Mouse (Mus musculus) kidney, adult 2 months (tissue): ENCODE results near the gene Ripply2. TPM values are rescaled to one million over a fixed set of nuclear protein-coding genes. Genes with fewer than 3 reads are reported as not detected.

Experiments
- DNase-seq: peaks from one replicate; pipeline ENCODE4 v3.0.0; 2021
- H3K27ac ChIP-seq: fragments of 200-500 bp; 2 replicates; pipeline ENCODE4 v1.5.1; 2012; ENCODE audit warnings: low read depth, low read length, control low read depth, inconsistent platforms; ENCODE audit not compliant: insufficient read depth
- H3K27me3 ChIP-seq: fragments of 200-500 bp; replicated peaks from 2 replicates; pipeline ENCODE4 v1.6.1; 2012; ENCODE audit warnings: mild to moderate bottlenecking, moderate library complexity, low read length, inconsistent platforms; ENCODE audit not compliant: control insufficient read depth, insufficient read depth
- H3K36me3 ChIP-seq: fragments of 200-500 bp; 2 replicates; pipeline ENCODE4 v1.6.1; 2012; ENCODE audit warnings: mild to moderate bottlenecking, moderate library complexity, low read length, inconsistent platforms; ENCODE audit not compliant: control insufficient read depth, insufficient read depth
- H3K4me1 ChIP-seq: fragments of 200-500 bp; 2 replicates; pipeline ENCODE4 v1.6.1; 2011; ENCODE audit warnings: low read length; ENCODE audit not compliant: control insufficient read depth, insufficient read depth
- H3K4me3 ChIP-seq: fragments of 200-500 bp; 2 replicates; pipeline ENCODE4 v1.5.1; 2011; ENCODE audit warnings: mild to moderate bottlenecking, low read depth, low read length, control low read depth; ENCODE audit not compliant: insufficient read depth
- CTCF ChIP-seq: fragments of 200-500 bp; conservative IDR thresholded peaks from 2 replicates; pipeline ENCODE4 v1.5.1; 2011; ENCODE audit warnings: low read depth, mild to moderate bottlenecking, control low read depth, low read length, moderate library complexity, mixed read lengths; ENCODE audit not compliant: insufficient read depth, insufficient read length
- POLR2A ChIP-seq: fragments of 200-500 bp; IDR thresholded peaks from one replicate; pipeline ENCODE4 v1.6.1; 2011; ENCODE audit warnings: low read depth, low read length, control low read depth
- WGBS: fragments of 180-500 bp; shearing (Covaris S2); methylation state at CpG from one replicate; pipeline ENCODE4 v1.1.7; 2018; 5-methylcytosine and 5-hydroxymethylcytosine counted together
- polyA plus RNA-seq: library from polyadenylated mRNA; depleted of rRNA; stranded (reverse); fragments of >200 nt; gene quantifications from 2 replicates; pipeline ENCODE4 v1.2.3, GENCODE M21; 2012

Ripply2 gene
- polyA plus RNA-seq, 1 experiment = not detected

DNA sequence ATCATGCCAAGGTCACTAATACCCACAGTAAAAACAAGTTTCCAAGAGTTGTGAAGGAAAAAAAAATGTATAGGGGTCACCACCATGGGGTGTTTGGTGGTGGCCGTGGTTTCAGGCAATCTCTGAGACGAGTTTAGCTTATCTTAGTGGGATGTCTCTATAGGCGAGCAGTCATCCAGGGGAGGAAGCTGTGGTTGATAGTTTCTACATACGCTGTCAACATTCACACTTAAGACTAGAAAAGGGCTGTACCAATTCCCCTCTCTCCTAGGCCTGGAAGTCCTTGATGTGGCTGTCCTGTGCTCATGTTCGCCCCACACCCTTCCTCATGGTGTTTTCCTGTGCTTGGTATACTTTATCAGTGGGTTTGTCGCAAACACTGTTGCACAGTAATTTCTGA, 10.4 kb downstream of the Ripply2 start:
- WGBS = 81% methylated on average over 6 of the region's 6 CpGs
- H3K27ac ChIP-seq = no peak overlapping the region
- DNase-seq = no peak
- 0 out of 2 replicates have a peak, but pooled peaks cover 3% of the 10 kb centered on the region for H3K4me1 ChIP-seq
- H3K36me3 ChIP-seq = no peaks in the 10 kb centered on the region
- no peak overlapping the region for H3K4me3 ChIP-seq
- TF ChIP-seq CTCF = no peak
- TF ChIP-seq POLR2A = no peak
- no peaks in the 10 kb centered on the region for H3K27me3 ChIP-seq

DNA sequence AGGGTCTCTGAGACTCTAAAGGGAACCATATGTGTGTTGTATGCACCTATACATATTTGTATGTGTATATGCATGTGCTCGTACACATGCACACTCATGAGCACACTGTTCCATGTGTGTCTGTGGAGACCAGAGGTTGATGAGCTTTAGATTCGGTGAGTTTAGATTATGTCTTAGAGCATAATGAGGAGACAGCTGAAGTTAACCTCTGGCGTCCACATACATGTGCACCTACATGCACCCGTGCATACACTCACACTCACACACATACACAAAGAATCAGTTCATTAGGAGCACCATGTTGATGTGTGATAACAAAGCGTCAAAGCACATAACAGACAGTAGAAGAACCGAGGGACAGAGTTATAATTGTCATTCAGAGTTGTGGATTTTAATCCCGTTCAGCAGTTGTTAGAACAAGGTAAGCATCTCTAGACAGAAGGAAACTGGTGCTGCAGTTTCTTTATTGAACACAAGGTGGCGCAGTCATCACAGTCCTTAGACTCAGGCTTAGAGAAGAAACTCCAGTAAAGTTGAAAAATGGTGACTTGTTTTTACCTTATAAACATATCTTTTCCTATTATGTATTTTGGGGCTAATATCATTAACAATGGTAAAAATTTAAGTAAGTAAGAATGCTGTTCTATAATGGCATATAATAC, 12.2 kb downstream of the Ripply2 start:
- Histone ChIP-seq H3K36me3 (no peaks in the 10 kb centered on the region), H3K27me3 (no peaks in the 10 kb centered on the region), H3K4me3 (no peak overlapping the region), H3K27ac (no peak overlapping the region), H3K4me1 (0 out of 2 replicates have a peak, but pooled peaks cover 3% of the 10 kb centered on the region)
- 43% methylated on average over 8 of the region's 8 CpGs for WGBS
- TF ChIP-seq POLR2A (no peak), CTCF (peak; percentile 36; the same call in 1 of the 2 replicates)
- DNase-seq = peak; percentile 68

DNA sequence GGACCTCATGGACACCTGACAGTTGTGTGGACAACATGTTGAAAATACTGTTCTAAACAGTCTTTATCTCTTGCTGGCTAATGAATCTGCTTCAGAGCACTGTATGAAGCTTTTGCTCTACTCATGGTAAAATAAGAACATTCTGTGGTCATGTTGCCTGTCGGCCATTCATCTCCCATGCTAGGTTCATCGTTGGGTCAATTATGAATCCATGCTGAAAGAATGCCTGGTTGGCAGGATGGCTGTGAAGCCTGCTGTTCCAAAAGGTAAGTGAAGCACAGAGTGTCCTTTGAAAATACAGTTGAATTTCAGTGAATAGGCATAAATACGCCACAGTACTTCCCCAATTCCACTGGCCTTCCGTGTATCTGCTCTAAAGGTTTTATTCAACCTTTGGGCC, 16.9 kb downstream of the Ripply2 start:
- H3K4me1 ChIP-seq = peaks cover 4% of the 10 kb centered on the region; the same call in 1 of the 2 replicates
- WGBS = 87% methylated on average over 4 of the region's 4 CpGs
- H3K27me3 ChIP-seq = no peaks in the 10 kb centered on the region
- no peak overlapping the region for H3K4me3 ChIP-seq
- no peak overlapping the region for H3K27ac ChIP-seq
- no peak for DNase-seq
- peaks cover 2% of the 10 kb centered on the region; the same call in 1 of the 2 replicates for H3K36me3 ChIP-seq
- TF ChIP-seq POLR2A (no peak), CTCF (no peak)

DNA sequence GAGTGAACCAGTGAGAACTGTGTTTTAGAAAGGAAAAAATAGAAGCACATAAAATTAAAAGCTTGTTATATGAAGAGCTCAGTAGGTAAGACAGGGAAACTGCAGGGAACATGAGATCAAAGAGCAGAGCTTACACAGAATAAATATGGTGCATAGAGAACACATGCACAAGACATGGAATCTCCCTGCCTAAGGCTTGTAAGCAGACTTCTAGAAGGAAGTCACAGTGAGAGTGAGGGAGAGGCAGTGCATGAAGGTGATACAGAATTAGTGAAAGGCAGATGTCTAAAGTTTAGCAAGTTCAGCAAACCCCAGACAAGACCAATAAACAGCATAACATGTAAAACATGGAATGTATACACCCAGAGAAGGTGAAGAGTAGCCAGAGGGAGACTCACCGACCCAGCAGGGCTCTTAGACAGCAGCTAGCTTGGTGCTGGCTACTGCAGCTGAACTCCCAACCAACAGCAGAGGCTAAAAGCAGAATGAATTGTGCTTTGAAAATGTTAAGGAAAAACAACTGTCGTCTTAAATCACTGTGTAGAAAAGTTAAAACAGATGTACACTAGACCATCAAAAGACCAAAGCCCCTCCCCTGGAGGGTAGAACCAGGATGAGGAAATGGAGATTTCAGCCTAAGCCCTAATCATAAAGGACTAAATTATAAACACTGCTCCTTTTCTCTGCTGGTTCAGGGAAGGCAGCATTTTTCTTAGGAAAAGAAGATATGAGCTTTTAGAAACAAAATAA, 19.7 kb downstream of the Ripply2 start:
- Histone ChIP-seq H3K36me3 (peaks cover 2% of the 10 kb centered on the region), H3K27ac (peak overlapping the region; percentile 2; the same call in 1 of the 2 replicates), H3K4me1 (peaks cover 4% of the 10 kb centered on the region; the same call in 1 of the 2 replicates), H3K4me3 (no peak overlapping the region), H3K27me3 (no peaks in the 10 kb centered on the region)
- no peak for TF ChIP-seq CTCF
- TF ChIP-seq POLR2A = no peak
- no peak for DNase-seq
- 41% methylated on average over 2 of the region's 2 CpGs for WGBS

DNA sequence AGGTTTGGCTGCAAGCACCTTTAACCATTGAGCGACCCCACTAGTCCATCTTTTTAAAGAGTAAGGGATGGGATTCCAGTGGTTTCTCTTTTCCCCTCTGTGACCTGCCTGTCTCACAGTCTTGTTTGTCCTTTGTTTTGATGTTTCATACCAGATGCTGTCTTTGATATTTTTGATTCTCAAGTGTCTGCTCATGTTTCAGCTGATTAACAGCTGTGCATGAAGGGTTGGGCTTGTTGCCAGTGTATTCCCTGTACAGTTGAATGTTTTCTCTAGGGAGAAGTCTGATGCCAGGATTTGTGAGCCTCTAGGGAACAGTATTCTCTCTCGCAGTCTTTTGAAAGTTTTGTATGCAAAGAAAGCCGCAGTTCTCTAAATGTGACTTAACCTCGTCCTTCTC, 34.1 kb downstream of the Ripply2 start:
- peak; percentile 27 for DNase-seq
- Histone ChIP-seq H3K27me3 (no peaks in the 10 kb centered on the region), H3K27ac (no peak overlapping the region), H3K4me1 (no peaks in the 10 kb centered on the region), H3K36me3 (no peaks in the 10 kb centered on the region), H3K4me3 (no peak overlapping the region)
- 71% methylated on average over 4 of the region's 4 CpGs for WGBS
- TF ChIP-seq POLR2A = no peak
- TF ChIP-seq CTCF = no peak

GRCm38 (mm10) chr9:87055547-87056235, 40.4 kb downstream of the Ripply2 start:
- no peak overlapping the region for H3K4me3 ChIP-seq
- no peak for TF ChIP-seq CTCF
- TF ChIP-seq POLR2A = no peak
- peaks cover 2% of the 10 kb centered on the region for H3K36me3 ChIP-seq
- WGBS = 90% methylated on average over 11 of the region's 11 CpGs
- no peak for DNase-seq
- H3K27ac ChIP-seq = no peak overlapping the region
- no peaks in the 10 kb centered on the region for H3K4me1 ChIP-seq
- no peaks in the 10 kb centered on the region for H3K27me3 ChIP-seq

GRCm38 (mm10) chr9:87062337-87062736, 47.0 kb downstream of the Ripply2 start:
- Histone ChIP-seq H3K4me3 (no peak overlapping the region), H3K4me1 (no peaks in the 10 kb centered on the region), H3K27me3 (no peaks in the 10 kb centered on the region), H3K27ac (no peak overlapping the region), H3K36me3 (peaks cover 2% of the 10 kb centered on the region)
- WGBS = 81% methylated on average over 5 of the region's 5 CpGs
- DNase-seq = no peak
- TF ChIP-seq CTCF (no peak), POLR2A (no peak)
